Mouse (Mus musculus): ENCODE measurements around the gene Ankrd54. TPM values are rescaled to one million over a fixed set of nuclear protein-coding genes. Genes with fewer than 3 reads are reported as not detected.
"Not testable (repeated sequence)": the region's sequence is repeated elsewhere in the genome, so short reads cannot be mapped to it uniquely, and the experiment has no call there.

Ankrd54 gene
- polyA plus RNA-seq, 1 experiment, result 92.7 TPM

DNA sequence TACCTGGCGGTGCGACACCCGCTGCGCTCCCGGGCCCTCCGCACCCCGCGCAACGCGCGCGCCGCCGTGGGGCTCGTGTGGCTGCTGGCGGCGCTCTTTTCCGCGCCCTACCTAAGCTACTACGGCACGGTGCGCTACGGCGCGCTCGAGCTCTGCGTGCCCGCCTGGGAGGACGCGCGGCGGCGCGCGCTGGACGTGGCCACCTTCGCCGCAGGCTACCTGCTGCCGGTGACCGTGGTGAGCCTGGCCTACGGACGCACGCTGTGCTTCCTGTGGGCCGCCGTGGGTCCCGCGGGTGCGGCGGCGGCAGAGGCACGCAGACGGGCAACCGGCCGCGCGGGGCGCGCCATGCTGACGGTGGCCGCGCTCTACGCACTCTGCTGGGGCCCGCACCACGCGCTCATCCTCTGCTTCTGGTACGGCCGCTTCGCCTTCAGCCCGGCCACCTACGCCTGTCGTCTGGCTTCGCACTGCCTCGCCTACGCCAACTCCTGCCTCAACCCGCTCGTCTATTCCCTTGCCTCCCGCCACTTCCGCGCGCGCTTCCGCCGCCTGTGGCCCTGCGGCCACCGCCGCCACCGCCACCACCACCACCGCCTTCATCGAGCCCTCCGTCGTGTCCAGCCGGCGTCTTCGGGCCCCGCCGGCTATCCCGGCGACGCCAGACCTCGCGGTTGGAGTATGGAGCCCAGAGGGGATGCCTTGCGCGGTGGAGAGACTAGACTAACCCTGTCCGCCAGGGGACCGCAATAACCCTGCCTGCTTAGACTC lies 19.8 kb downstream of the Ankrd54 start:
- TF ChIP-seq POLR2A (IDR thresholded peaks at IDR 0.05; ENCODE audit: low read depth, low read length), result no peak
- 0 out of 2 replicates have a peak, but pooled peaks have one; percentile 4 for TF ChIP-seq CTCF (IDR thresholded peaks at IDR 0.05; ENCODE audit: extremely low read depth, insufficient read length, insufficient replicate concordance, low read depth, low read length)
- Histone ChIP-seq H3K4me1 (ENCODE audit: control insufficient read depth, insufficient read depth, insufficient read length, low read length) (peaks cover 41% of the 10 kb centered on the region), H3K27me3 (ENCODE audit: control insufficient read depth, insufficient read depth, low read length) (peaks cover 7% of the 10 kb centered on the region; the same call in 1 of the 2 replicates), H3K36me3 (ENCODE audit: control insufficient read depth, insufficient read depth, low read length) (no peaks in the 10 kb centered on the region), H3K4me3 (ENCODE audit: low read depth, low read length) (peak overlapping the region; percentile 72), H3K27ac (ENCODE audit: insufficient read depth, low read depth, low read length) (no peak overlapping the region)
- 1% methylated on average over 103 of the region's 105 CpGs for WGBS

DNA sequence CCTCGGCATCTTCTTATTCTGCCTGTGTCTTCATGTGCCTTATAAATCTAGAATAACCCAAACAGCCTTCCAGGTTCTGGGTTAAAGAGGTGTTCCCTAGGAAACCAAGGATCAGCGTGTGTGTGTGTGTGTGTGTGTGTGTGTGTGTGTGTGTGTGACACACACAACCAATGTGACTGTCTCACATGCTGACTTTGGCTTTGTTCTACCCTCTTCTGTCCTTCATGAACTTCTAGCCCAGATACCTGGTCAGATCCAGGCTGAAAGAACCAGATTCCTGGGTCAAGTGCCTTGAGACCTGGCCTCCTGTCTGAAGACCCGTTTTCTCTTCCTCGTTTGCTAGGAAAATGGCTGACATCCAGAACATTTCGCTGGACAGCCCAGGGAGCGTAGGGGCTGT lies 21.1 kb downstream of the Ankrd54 start, which contains the start of gene Galr3:
TSS of gene Galr3 (plus strand) at position 301 of the 400 bp plus-strand sequence.
- WGBS, result 59% methylated on average over 6 of the region's 6 CpGs
- H3K4me3 ChIP-seq (ENCODE audit: low read depth, low read length), result peak within 1 kb of the TSS; percentile 72
- 0 out of 2 replicates have a peak, but pooled peaks cover 2% of the 10 kb centered on the region for H3K36me3 ChIP-seq (ENCODE audit: control insufficient read depth, insufficient read depth, low read length)
- peaks cover 7% of the 10 kb centered on the region; the same call in 1 of the 2 replicates for H3K27me3 ChIP-seq (ENCODE audit: control insufficient read depth, insufficient read depth, low read length)
- H3K27ac ChIP-seq (ENCODE audit: insufficient read depth, low read depth, low read length), result no peak within 1 kb of the TSS
- H3K4me1 ChIP-seq (ENCODE audit: control insufficient read depth, insufficient read depth, insufficient read length, low read length), result peaks cover 41% of the 10 kb centered on the region
- TF ChIP-seq CTCF (IDR thresholded peaks at IDR 0.05; ENCODE audit: extremely low read depth, insufficient read length, insufficient replicate concordance, low read depth, low read length), result no peak
- TF ChIP-seq POLR2A (IDR thresholded peaks at IDR 0.05; ENCODE audit: low read depth, low read length), result no peak

DNA sequence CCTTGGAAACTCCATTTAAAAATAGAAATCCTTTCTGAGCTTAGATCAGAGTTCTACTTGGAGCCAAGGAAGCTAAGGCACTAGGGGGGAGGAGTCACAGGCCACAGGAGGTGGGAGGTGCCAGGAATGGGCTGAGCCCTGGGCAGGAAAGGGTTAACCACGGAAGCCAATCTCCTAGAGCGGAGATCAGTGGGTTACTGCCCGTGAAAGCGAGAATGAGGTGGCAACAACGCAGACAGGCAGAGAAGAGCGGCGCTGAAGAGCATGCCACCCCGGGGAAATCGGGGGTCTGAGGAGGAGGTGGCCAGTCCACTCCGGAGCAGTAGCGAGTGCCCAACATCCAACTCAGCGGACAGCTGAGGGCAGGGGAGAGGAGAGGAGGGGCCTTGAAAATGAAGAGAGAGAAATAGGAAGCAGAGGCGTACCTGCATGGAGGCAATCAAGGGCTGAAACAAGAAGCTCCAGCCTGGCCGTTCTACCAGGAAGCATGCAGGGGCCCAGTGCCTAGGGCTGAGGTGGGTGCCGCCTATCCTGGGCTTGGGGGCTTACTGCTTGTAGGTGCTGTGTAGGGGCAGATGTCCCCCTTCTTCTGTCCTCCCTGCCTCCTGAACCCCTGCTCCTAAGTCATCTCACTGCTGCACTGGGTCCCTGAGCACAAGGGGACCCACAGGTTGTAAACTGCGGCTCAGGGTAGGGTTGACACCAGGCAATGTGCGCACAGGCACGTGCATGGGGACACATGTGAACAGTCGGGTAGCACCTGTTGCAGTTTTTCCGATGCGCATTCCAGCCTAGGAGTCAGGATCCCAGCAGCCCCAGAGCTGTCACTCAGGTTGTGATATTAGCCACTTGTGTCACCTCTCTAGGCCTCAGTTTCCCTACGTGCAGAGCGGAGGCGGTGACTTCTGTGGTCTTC lies 21.9 kb downstream of the Ankrd54 start:
- 14% methylated on average over 24 of the region's 24 CpGs for WGBS
- Histone ChIP-seq H3K4me3 (ENCODE audit: low read depth, low read length) (peak overlapping the region; percentile 56), H3K27me3 (ENCODE audit: control insufficient read depth, insufficient read depth, low read length) (peaks cover 7% of the 10 kb centered on the region; the same call in 1 of the 2 replicates), H3K36me3 (ENCODE audit: control insufficient read depth, insufficient read depth, low read length) (peaks cover 2% of the 10 kb centered on the region), H3K4me1 (ENCODE audit: control insufficient read depth, insufficient read depth, insufficient read length, low read length) (peaks cover 41% of the 10 kb centered on the region), H3K27ac (ENCODE audit: insufficient read depth, low read depth, low read length) (no peak overlapping the region)
- TF ChIP-seq POLR2A (IDR thresholded peaks at IDR 0.05; ENCODE audit: low read depth, low read length), result no peak
- TF ChIP-seq CTCF (IDR thresholded peaks at IDR 0.05; ENCODE audit: extremely low read depth, insufficient read length, insufficient replicate concordance, low read depth, low read length), result no peak

DNA sequence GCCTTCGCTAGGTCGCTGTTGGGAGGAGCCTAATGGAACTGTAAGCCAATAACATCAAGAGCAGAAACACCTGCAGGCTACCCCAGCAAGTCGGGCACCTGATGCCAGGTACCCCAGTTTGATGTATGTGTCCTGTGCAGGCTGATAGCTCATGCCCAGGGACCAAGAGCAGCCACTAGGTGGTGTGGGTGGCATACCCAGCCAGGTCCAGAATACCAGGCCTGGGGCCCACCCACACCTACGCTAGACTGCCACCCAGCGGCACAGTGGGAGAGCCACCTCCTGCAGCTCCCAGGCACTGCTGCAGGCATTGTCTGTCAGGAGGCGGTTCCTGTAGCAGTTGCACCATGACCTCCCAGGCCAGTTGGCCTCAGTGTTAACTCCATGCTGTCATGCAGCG lies 23.8 kb downstream of the Ankrd54 start:
- 13% methylated on average over 7 of the region's 7 CpGs for WGBS
- Histone ChIP-seq H3K27ac (ENCODE audit: insufficient read depth, low read depth, low read length) (no peak overlapping the region), H3K27me3 (ENCODE audit: control insufficient read depth, insufficient read depth, low read length) (peaks cover 7% of the 10 kb centered on the region; the same call in 1 of the 2 replicates), H3K4me1 (ENCODE audit: control insufficient read depth, insufficient read depth, insufficient read length, low read length) (peaks cover 33% of the 10 kb centered on the region), H3K36me3 (ENCODE audit: control insufficient read depth, insufficient read depth, low read length) (peaks cover 4% of the 10 kb centered on the region), H3K4me3 (ENCODE audit: low read depth, low read length) (no peak overlapping the region)
- TF ChIP-seq CTCF (IDR thresholded peaks at IDR 0.05; ENCODE audit: extremely low read depth, insufficient read length, insufficient replicate concordance, low read depth, low read length) (peak; percentile 97), POLR2A (IDR thresholded peaks at IDR 0.05; ENCODE audit: low read depth, low read length) (no peak)

DNA sequence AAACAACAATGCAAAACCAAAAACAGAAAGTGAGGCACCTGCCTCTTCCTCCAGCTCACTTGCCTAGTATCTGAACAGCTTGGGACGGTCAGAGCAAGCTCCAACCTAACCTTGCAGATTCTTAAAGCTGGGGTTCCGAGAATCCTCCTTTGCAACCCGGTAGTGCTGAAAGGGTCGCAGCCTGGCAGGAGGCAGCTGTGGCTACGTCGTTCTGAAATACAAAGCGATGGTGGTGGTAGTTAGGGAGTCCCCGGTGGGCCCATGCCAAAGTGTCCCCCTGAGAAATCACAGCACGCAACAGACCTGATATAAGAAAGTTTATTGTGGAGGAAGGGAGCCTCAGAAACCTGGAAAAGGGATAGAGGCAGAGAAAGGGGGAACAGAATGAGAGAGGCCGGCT lies 24.4 kb downstream of the Ankrd54 start:
- peaks cover 4% of the 10 kb centered on the region for H3K36me3 ChIP-seq (ENCODE audit: control insufficient read depth, insufficient read depth, low read length)
- no peak overlapping the region for H3K27ac ChIP-seq (ENCODE audit: insufficient read depth, low read depth, low read length)
- H3K4me1 ChIP-seq (ENCODE audit: control insufficient read depth, insufficient read depth, insufficient read length, low read length), result peaks cover 30% of the 10 kb centered on the region
- H3K27me3 ChIP-seq (ENCODE audit: control insufficient read depth, insufficient read depth, low read length), result peaks cover 7% of the 10 kb centered on the region; the same call in 1 of the 2 replicates
- no peak overlapping the region for H3K4me3 ChIP-seq (ENCODE audit: low read depth, low read length)
- TF ChIP-seq CTCF (IDR thresholded peaks at IDR 0.05; ENCODE audit: extremely low read depth, insufficient read length, insufficient replicate concordance, low read depth, low read length), result no peak
- TF ChIP-seq POLR2A (IDR thresholded peaks at IDR 0.05; ENCODE audit: low read depth, low read length), result no peak
- 61% methylated on average over 10 of the region's 10 CpGs for WGBS

DNA sequence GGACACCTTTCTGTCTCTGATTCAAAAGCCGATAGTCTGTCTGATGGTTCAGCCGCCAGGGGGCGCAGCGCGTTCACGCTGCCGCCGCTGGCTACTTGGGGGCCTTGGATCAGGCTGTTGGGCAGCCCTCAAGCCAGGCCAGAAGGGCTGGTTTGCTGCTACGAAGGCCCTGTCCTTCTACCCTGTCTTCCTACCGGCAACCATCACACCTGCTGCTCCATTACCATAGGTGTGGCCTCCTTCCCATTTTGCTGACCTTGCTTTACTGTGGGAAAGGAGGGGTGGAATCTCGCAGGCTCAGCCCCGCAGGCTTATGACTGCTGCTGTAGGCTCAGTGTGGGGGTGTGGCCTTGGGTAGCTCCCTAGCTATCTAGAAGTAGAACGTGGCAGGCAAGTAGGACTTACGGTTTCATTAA lies 24.8 kb downstream of the Ankrd54 start:
- 1% methylated on average over 14 of the region's 14 CpGs for WGBS
- peak overlapping the region; percentile 42 for H3K4me3 ChIP-seq (ENCODE audit: low read depth, low read length)
- H3K36me3 ChIP-seq (ENCODE audit: control insufficient read depth, insufficient read depth, low read length), result peaks cover 4% of the 10 kb centered on the region
- peak; percentile 86 for TF ChIP-seq CTCF (IDR thresholded peaks at IDR 0.05; ENCODE audit: extremely low read depth, insufficient read length, insufficient replicate concordance, low read depth, low read length)
- TF ChIP-seq POLR2A (IDR thresholded peaks at IDR 0.05; ENCODE audit: low read depth, low read length), result no peak
- peaks cover 3% of the 10 kb centered on the region; the same call in 1 of the 2 replicates for H3K27me3 ChIP-seq (ENCODE audit: control insufficient read depth, insufficient read depth, low read length)
- H3K4me1 ChIP-seq (ENCODE audit: control insufficient read depth, insufficient read depth, insufficient read length, low read length), result peaks cover 26% of the 10 kb centered on the region
- no peak overlapping the region for H3K27ac ChIP-seq (ENCODE audit: insufficient read depth, low read depth, low read length)

DNA sequence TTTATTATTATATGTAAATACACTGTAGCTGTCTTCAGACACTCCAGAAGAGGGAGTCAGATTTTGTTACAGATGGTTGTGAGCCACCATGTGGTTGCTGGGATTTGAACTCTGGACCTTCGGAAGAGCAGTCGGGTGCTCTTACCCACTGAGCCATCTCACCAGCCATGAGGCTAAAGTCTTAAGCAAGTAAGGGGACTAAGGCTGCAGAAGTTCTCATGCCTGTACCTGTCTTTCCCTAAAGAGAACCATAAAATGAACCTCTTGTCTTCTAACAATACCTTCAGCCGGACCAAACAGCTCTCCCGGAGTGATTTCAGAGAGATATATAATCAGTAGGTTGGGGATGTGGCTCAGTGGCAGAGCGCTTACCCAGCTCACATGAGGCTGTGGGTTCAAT lies 30.8 kb downstream of the Ankrd54 start:
- WGBS, result 73% methylated on average over 5 of the region's 5 CpGs
- not testable (repeated sequence) for H3K36me3 ChIP-seq (ENCODE audit: control insufficient read depth, insufficient read depth, low read length); H3K27me3 ChIP-seq (ENCODE audit: control insufficient read depth, insufficient read depth, low read length); H3K4me1 ChIP-seq (ENCODE audit: control insufficient read depth, insufficient read depth, insufficient read length, low read length); H3K4me3 ChIP-seq (ENCODE audit: low read depth, low read length); H3K27ac ChIP-seq (ENCODE audit: insufficient read depth, low read depth, low read length)
